Mouse (Mus musculus) MEL (cell line): ENCODE results near the gene Chp1.

Source experiments
- CHD1 ChIP-seq: IDR thresholded peaks from 2 replicates; pipeline ENCODE4 v1.6.1; 2012; ENCODE audit warnings: low read depth, mild to moderate bottlenecking, inconsistent platforms, low read length, improper control_type of control experiment
- CTCF ChIP-seq, 3 experiments: IDR thresholded peaks in 2 of 3; conservative IDR thresholded peaks in 1 of 3; 2 replicates each; pipeline ENCODE4 v1.5.1; 2011 to 2012; ENCODE audit warnings: low read length in 3 of 3, low read depth in 2 of 3, mild to moderate bottlenecking in 2 of 3, improper control_type of control experiment in 1 of 3, inconsistent platforms in 1 of 3, mixed read lengths in 1 of 3, moderate library complexity in 1 of 3; ENCODE audit not compliant: control insufficient read depth in 1 of 3, insufficient read depth in 1 of 3, poor library complexity in 1 of 3, severe bottlenecking in 1 of 3
- E2F4 ChIP-seq: IDR thresholded peaks from 2 replicates; pipeline ENCODE4 v1.6.1; 2011; ENCODE audit warnings: low read depth, low read length, improper control_type of control experiment, borderline replicate concordance
- GATA1 ChIP-seq: IDR thresholded peaks from 2 replicates; pipeline ENCODE4 v1.6.1; 2011; ENCODE audit warnings: low read depth, low read length, improper control_type of control experiment
- TAL1 ChIP-seq: IDR thresholded peaks from 2 replicates; pipeline ENCODE4 v1.6.1; 2012; ENCODE audit warnings: mild to moderate bottlenecking, inconsistent platforms, low read length, moderate library complexity, mixed read lengths
- TCF12 ChIP-seq: IDR thresholded peaks from 2 replicates; pipeline ENCODE4 v1.6.1; 2014; ENCODE audit warnings: low read depth, mild to moderate bottlenecking, inconsistent platforms, low read length, improper control_type of control experiment, moderate library complexity
- ZMIZ1 ChIP-seq: IDR thresholded peaks from 2 replicates; pipeline ENCODE4 v1.6.1; 2012; ENCODE audit warnings: low read depth, mild to moderate bottlenecking, inconsistent platforms, low read length, improper control_type of control experiment, moderate library complexity
- ZNF384 ChIP-seq: IDR thresholded peaks from 2 replicates; pipeline ENCODE4 v1.6.1; 2012; ENCODE audit warnings: low read depth, mild to moderate bottlenecking, inconsistent platforms, low read length, improper control_type of control experiment

DNA sequence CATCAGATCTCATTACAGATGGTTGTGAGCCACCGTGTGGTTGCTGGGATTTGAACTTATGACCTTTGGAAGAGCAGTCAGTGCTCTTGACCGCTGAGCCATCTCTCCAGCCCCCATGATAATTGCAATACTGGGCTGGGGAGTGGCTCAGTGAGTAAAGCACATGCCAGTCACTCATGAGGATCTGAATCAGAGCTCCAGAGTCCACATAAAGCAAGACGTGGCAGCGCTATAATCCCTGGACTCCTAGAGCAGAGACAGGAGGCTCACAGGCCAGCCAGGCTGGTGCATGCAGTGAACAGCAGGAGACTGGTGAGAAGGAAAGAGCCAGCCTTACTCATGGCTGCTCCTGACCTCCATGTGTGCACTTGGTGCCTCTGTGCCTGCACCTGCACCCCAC, 22.1 kb upstream of the Chp1 start:
- no peak for TF ChIP-seq ZNF384
- no peak for TF ChIP-seq E2F4
- no peak for TF ChIP-seq TAL1
- TF ChIP-seq GATA1 = no peak
- TF ChIP-seq ZMIZ1 = no peak
- no peak for TF ChIP-seq TCF12
- no peak for TF ChIP-seq CTCF (IDR thresholded peaks at IDR 0.05 in 2 of 3, conservative IDR thresholded peaks at IDR 0.05 in 1 of 3; ENCODE audit: control insufficient read depth in 1 of 3, insufficient read depth in 1 of 3, low read depth in 2 of 3, low read length in 3 of 3, poor library complexity in 1 of 3, severe bottlenecking in 1 of 3)
- no peak for TF ChIP-seq CHD1
